Mouse (Mus musculus): ENCODE results near the gene Ticam1.

The Ticam1 gene

DNA sequence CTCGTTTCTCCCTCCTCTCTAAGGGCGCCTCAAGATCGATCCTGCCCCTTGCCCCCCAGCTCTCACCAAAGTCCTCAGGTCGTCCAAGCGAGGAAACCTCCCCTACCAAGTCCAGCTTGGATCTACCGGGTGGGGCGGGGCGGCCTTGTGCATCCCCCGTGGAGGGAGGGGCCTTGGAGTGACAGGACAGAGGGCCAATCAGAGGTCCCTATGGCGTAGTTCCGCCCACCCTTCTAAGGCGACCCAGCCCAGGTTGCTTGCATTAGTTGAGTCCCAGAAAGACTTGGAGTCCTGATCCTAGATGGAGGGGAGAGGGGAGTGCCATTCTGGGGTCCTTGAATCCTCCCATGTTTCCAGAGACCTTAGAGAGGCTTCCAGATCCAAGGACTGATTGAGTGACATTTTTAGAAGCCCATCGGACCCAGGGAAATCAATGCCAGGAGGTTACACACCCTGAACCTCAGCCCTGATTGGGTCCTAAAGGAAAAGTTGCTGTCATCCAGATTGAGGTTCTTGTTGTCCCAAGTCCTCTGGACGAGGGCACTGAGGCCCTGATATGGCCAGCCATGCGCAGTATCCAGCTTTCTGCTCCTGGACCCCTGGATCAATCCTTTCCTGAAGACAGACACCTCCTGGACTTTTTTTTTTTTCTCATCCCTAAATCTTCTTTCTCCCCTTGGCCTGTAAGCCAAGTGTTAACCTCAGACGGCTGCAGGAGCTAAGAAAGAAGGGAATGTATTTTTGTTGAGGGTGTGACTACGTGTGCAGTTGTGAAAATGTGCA is 14.0 kb upstream of the Ticam1 start:
- DNase-seq: no peak

DNA sequence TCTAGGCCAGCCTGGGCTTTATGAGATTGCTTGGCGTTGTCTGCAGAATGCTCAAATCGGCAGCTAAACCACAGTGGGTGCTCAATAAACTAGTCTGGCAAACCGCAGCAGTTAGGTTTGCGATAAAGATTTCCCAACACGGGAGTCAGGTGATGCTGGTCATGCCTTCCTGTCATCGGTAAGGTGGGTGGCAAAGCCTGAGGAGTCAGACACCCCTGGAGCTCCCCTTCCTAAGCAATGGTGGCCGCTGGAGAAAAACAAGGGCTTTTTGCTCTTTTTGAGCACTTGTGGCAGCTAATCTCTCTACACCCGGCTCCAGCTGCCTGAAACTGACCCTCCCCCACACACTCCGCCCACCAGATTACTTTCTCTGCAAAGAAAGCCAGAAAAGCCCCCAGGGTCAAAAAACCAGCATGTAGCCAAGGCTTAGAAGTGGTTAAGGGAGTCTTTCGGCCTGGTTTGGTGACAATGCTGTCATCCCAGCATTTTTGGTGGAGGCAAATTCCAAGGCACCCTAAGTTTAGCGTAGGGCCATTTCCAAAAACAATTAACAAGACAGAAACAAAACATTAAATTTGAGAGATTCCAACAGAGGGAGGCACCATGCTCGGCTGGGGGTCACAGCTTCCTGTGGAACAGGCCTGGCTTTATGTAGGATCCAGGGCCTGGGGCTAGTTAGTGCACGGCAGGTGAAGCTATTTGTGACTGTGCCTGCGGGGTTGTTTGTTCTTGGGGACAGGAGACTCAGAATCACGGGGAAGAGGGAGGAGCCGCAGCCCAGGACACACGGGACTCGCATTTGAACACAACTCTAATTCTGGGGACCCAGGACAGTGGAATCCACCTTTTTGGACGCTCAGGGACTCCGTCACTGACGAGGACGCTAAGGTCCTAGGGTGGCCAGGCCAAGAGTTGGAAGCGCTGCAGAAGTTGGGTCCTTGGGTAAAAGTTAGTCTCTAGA is 13.1 kb upstream of the Ticam1 start:
- DNase-seq: no peak

- no peak for DNase-seq
These were observed 12.3 kb upstream of the Ticam1 start for GRCm38 (mm10) chr17:56288866-56289265.

- DNase-seq: no peak
These were observed 11.2 kb upstream of the Ticam1 start for GRCm38 (mm10) chr17:56287830-56288229.

DNA sequence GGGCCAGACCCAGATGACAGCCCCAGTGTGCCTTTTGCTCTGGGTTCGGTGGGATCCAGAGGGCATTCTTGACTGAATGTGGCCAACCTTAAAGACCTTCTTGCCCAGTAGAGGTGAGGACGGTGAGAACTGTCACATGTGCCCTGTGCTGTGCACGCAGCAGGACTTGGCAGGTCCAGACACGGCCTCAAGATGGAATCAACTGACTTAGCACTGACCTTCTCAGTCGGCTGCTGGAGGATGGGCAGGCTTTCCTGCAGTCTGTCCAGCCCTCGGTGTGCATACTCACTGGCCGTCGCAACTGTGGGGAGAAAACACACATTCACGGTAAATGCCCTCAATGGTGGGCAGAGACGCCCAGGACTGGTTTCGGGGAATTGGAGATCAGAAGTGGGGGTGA is 9.4 kb upstream of the Ticam1 start:
- no peak for DNase-seq

- DNase-seq: peak; percentile 63
These were observed 6.7 kb upstream of the Ticam1 start for GRCm38 (mm10) chr17:56283316-56283715.

- DNase-seq: no peak
These were observed 6.2 kb upstream of the Ticam1 start for GRCm38 (mm10) chr17:56282802-56283201.

DNA sequence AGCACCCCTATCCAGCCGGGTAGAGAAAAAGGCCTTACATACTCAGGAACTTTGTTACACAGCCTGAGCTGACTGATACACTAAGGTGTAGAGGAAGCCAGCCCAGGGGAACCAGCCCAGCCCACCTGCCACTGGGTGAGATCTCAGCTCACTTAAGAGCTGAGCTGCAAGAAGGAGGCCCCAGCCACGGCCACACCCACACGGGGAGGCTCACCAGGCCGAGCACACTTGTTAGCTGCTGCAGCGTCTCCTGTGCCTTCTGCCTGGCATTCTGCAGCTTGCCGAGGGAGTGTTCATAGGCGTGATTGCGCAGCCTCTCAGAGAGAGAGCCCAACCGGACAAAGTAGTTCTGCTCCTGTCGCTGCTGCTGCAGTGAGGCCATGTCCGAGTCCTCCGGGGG is 4.6 kb upstream of the Ticam1 start:
- DNase-seq: no peak

- DNase-seq: no peak
These were observed 3.0 kb upstream of the Ticam1 start for GRCm38 (mm10) chr17:56279481-56280155.

GRCm38 (mm10) chr17:56278340-56278739 is 1.8 kb upstream of the Ticam1 start:
- DNase-seq: no peak

- DNase-seq: no peak
These were observed 944 bp upstream of the Ticam1 start for GRCm38 (mm10) chr17:56277567-56277893.

DNA sequence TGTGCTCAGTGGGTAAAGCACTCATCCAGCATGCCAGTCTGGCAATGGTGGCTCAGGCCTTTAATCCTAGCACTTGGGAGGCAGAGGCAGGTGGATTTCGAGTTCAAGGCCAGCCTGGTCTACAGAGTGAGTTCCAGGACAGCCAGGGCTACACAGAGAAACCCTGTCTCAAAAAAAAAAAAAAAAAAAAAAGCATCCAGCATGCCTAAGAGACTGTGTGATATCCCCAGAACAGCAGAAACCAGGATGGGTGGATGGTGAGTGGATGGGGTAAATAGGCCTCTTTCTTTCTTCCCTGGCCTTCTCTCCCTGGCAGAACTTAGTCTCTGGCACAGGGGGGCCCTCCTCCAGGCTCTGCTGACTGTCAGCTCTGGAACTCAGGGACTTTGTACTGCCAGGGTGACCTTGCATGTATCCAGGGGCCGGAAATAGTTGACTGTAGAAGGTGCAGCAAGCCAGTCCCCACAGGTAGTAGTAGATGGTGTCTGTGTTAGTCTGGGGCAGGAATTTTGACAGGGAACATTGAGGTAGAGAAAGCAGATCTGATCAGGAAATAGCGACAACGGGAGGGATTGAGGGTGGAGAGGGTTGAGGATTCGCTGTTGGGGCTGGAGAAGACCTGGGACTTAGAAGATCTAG is 625 bp downstream of the Ticam1 start:
- DNase-seq: no peak

DNA sequence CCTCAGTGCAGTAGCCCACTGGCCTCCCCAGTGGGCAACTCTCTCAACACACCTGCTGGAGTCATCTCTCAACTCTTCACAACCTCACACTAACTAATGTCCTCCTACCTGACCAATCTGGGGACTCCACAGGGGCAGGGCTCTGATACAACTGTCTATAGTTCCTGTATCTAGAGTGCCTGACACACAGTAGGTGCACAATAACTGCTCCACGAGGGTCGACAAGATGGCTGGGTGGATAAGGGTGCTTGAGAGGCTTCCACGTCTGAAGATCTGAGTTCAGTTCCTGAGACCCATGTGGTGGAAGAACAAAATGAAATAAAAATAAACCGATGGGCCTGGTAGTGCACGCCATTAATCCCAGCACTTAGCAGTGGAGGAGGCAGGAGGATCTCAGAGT is 2.6 kb downstream of the Ticam1 start:
- no peak for DNase-seq

DNA sequence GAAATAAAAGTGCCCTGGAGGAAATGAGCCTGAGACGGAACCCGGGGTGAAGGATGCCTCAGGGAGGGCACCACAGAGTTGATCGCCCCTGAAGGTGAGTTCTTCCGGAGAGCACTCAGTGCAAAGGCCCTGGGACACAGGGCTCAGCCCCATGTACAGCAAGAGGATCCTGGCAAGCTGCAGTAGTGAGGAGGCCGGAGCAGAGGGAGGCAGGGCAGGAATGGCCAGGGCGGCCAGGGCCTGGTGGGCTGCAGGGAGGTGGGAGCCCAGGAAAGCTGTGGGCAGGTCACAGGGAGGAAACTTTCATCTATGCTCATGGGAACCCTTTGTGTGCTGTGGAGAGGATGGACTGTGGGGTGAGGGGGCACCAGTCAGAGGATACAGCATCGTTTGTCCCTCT is 3.1 kb downstream of the Ticam1 start:
- no peak for DNase-seq

- no peak for DNase-seq
These were observed 3.9 kb downstream of the Ticam1 start for GRCm38 (mm10) chr17:56272644-56273043.

DNA sequence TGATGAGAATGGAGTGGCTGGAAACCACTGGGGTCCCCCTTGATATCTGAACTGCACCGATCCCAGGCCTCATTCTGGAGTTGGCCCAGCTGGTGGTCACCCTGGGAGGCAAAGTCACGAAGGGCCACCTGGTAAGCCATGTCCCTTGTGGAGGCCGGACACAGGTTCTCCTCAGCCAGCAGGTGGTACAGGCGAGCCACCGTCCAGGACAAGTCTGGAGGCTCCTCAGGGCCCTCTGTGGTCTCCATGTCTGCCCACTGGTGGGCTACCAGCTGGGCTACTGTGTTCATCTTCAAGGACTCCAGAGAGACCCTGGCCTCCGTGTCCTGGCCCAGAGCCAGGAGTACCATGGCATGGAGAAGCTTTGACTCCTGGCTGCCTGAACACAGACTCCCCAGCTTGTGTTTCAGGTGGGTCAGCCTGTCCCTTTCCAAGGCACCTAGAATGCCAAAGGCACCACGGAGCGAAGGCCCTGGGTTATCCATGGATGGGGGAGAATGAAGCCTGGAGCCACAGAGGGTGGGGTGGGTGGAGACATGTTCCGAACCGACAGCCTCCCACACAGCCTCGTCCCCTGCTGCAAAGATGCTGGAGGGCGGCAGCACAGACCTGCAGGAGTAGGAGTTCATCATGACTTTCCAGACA is 4.9 kb downstream of the Ticam1 start:
- DNase-seq: no peak

GRCm38 (mm10) chr17:56269741-56270140 is 6.8 kb downstream of the Ticam1 start:
- DNase-seq: no peak

DNA sequence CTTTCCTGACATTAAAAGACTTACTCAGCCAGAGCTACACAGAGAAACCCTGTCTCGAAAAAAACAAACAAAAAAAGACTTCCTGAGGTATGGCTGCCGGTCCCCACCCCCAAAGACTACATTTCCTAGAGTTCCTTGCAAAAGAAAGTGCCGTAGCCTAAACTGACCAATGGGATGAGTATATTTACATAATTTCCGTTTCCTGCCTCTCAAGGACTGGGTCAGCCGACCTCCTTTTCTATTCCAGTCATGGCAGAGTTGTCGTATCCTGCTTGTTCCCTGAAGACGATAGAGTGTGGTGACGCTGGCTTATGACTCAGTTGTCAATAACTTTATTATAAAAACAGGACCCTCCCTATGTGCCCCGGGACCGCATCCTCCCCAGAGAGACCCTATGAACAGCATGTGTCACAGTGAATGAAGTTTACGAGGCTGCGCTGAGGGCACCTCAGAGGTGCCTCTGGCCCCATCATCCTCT is 7.4 kb downstream of the Ticam1 start:
- DNase-seq: peak; percentile 40

DNA sequence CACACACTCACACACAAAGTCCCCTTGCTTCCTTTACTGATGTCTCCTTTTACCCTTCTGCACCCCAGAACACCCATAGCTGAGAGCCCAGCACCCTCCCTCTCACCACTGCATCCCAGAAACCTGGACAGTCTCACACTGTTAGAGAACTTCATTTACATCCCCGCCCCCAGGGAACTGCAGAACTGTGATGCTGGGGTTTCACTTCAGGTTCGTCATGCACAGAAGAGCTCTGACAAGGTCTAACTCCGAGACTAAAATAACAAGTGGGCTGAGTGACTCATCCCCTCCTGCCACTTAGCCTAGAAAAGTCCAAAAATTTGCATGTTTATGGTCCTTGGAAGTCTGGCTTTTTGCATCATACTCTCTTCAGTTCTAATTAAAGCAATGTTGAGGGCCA is 10.3 kb downstream of the Ticam1 start:
- peak; percentile 67 for DNase-seq

DNA sequence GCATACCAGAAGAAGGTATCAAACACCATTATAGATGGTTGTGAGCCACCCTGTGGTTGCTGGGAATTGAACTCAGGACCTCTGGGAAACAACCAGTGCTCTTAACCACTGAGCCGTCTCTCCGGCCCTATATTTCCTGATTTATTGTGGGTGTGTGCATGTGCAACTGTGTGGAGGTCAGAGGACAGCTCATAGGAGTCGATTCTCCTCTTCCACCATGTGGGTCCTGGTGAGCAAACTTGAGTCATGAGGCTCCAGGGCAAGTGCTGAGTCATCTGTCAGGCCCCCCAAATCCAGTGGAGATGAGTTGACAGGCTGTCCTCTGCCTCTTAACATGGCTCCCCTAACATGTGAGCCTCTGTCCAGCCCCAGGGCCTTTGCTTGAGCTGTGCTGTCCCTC is 10.7 kb downstream of the Ticam1 start:
- DNase-seq: no peak

DNA sequence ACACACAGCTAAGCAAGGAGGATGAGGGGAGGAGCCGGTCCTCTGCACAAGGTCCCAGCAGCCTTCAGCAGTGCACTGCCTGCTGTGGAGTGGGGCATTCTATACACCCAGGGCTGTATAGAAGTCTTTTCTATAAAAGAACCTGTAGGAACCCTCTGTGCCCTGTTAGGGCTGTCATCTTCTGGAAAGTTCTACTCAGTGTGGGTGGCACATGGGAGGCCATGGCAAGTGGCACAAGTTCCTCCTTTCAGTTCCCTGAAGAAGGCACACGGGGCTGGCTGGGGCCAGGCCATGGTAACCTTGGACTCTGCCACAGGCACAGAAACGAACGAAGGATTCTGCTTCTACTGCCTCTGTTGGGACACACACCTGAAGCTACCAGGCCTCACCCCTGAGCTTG is 11.6 kb downstream of the Ticam1 start:
- no peak for DNase-seq

GRCm38 (mm10) chr17:56264020-56264419 is 12.6 kb downstream of the Ticam1 start:
- DNase-seq: peak; percentile 65

Measured in right cerebral cortex, postnatal 25 days (tissue).